11 mouse cellular contexts compared by ENCODE assay signal in genomic region chr1:193301216-193302092, GRCm38 (mm10). TPM values are rescaled to one million over a fixed set of nuclear protein-coding genes. Genes with fewer than 3 reads are reported as not detected.
A peak's percentile ranks its signal among the peaks of the same experiment; 100 is the strongest.
DNase-seq lines count a peak whose midpoint lies in the region; ATAC-seq and TF ChIP-seq lines count a peak whose summit lies in the region.
"Had no signal": no experiment of that assay in that cellular context is flagged by ENCODE, and none has a peak within 500 bp of the region (broad histone marks: within the 10 kb centered on the region; RNA-seq: fewer than 3 reads in every experiment).

No protein-coding gene starts in this region.

- no peak for TF ChIP-seq EP300 in heart, postnatal 0 days (IDR thresholded peaks at IDR 0.05; ENCODE audit: low read depth)

- no peak overlapping the region for H3K27ac ChIP-seq in heart, postnatal 0 days (ENCODE audit: low read depth)
- 0 out of 2 replicates have a peak overlapping the region, but pooled peaks have one; percentile 12 for H3K27ac ChIP-seq in limb, embryonic 10.5 days
- peak overlapping the region; percentile 86 for H3K27ac ChIP-seq in stomach, embryonic 16.5 days (ENCODE audit: low read length)

- WGBS in heart, postnatal 0 days: 51% methylated on average over 6 of the region's 6 CpGs
- WGBS in limb, embryonic 10.5 days: 59% methylated on average over 6 of the region's 6 CpGs
- 48% methylated on average over 6 of the region's 6 CpGs for WGBS in stomach, embryonic 16.5 days

- ATAC-seq in heart, postnatal 0 days (ENCODE audit: insufficient read depth, low read depth): peak; percentile 49; the same call in 1 of the 2 replicates
- ATAC-seq in stomach, embryonic 16.5 days (ENCODE audit: insufficient read depth, low FRiP score): peak; percentile 92

- H3K27me3 ChIP-seq in heart, postnatal 0 days (ENCODE audit: control insufficient read depth, insufficient read depth, low read length): no peaks in the 10 kb centered on the region
- H3K27me3 ChIP-seq in limb, embryonic 10.5 days (ENCODE audit: low read depth, poor library complexity, severe bottlenecking): 0 out of 2 replicates have a peak, but pooled peaks cover 6% of the 10 kb centered on the region
- H3K27me3 ChIP-seq in stomach, embryonic 16.5 days (ENCODE audit: control insufficient read depth, insufficient read depth, low read length): no peaks in the 10 kb centered on the region
- H3K27me3 ChIP-seq: CH12.LX had no signal

- H3K9me3 ChIP-seq in heart, postnatal 0 days (replicated peaks; ENCODE audit: control insufficient read depth, low read length): no peaks in the 10 kb centered on the region
- no peaks in the 10 kb centered on the region for H3K9me3 ChIP-seq in limb, embryonic 10.5 days (replicated peaks)
- H3K9me3 ChIP-seq in stomach, embryonic 16.5 days (replicated peaks; ENCODE audit: control insufficient read depth, low read length): no peaks in the 10 kb centered on the region

- H3K4me3 ChIP-seq in heart, postnatal 0 days (ENCODE audit: low read depth, low read length): no peak overlapping the region
- no peak overlapping the region for H3K4me3 ChIP-seq in limb, embryonic 10.5 days
- H3K4me3 ChIP-seq in stomach, embryonic 16.5 days (replicated peaks; ENCODE audit: low read length): peak overlapping the region; percentile 35

- H3K36me3 ChIP-seq in heart, postnatal 0 days (replicated peaks; ENCODE audit: control insufficient read depth, insufficient read depth, low read length): no peaks in the 10 kb centered on the region
- no peaks in the 10 kb centered on the region for H3K36me3 ChIP-seq in limb, embryonic 10.5 days
- H3K36me3 ChIP-seq in stomach, embryonic 16.5 days (ENCODE audit: control insufficient read depth, insufficient read depth, low read length): no peaks in the 10 kb centered on the region

- no peak for DNase-seq in heart, postnatal 0 days (ENCODE audit: low spot score)
- no peak for DNase-seq in heart, adult 9 months (ENCODE audit: low spot score in 2 of 2)
- DNase-seq in brain, adult 2 months (ENCODE audit: low read depth, low spot score): peak; percentile 80
- DNase-seq in limb, embryonic 10.5 days (ENCODE audit: low spot score): no peak
- no peak for DNase-seq in c-Kit-positive CD71-positive TER-119-positive erythroid progenitor cells, embryonic 14.5 days (ENCODE audit: low spot score)
- no peak for DNase-seq in spleen, adult 18-20 months
- no peak for DNase-seq in T-cell, adult 2 months (ENCODE audit: low spot score)
- DNase-seq: gastrocnemius, postnatal 14 days; right cerebral cortex, adult 18-20 months had no signal

- H3K4me2 ChIP-seq in heart, postnatal 0 days (ENCODE audit: low read depth, low read length): no peak overlapping the region
- peak overlapping the region; percentile 39 for H3K4me2 ChIP-seq in stomach, embryonic 16.5 days (ENCODE audit: low read depth, low read length)

- TF ChIP-seq CTCF in heart, postnatal 0 days (IDR thresholded peaks at IDR 0.05; ENCODE audit: low read depth): no peak

- no peak overlapping the region for H3K9ac ChIP-seq in heart, postnatal 0 days (replicated peaks; ENCODE audit: low read depth, low read length)
- H3K9ac ChIP-seq in stomach, embryonic 16.5 days (ENCODE audit: low read length): peak overlapping the region; percentile 59

- no peaks in the 10 kb centered on the region for H3K4me1 ChIP-seq in heart, postnatal 0 days (ENCODE audit: control insufficient read depth, insufficient read depth)
- peaks cover 25% of the 10 kb centered on the region for H3K4me1 ChIP-seq in limb, embryonic 10.5 days
- peaks cover 7% of the 10 kb centered on the region; the same call in 1 of the 2 replicates for H3K4me1 ChIP-seq in stomach, embryonic 16.5 days (ENCODE audit: control insufficient read depth, insufficient read depth, low read length)

RNA-seq across cellular contexts. Expression of gene G0s2, which starts 28.4 kb away (rescaled TPM):
- total RNA-seq in heart, postnatal 0 days (2014; rRNA removed; ENCODE audit: low replicate concordance): 71.1 and 122 TPM in 2 replicates
- 92.2 and 93.3 TPM in 2 replicates for polyA plus RNA-seq in heart, postnatal 0 days (2015; fragmentation: Nextera tagmentation; extraction: Ambion mirVana)
- polyA plus RNA-seq in limb, embryonic 10.5 days (2016; fragmentation: Nextera tagmentation; extraction: Ambion mirVana): 4.6 and 6.3 TPM in 2 replicates
- 36.5 and 46.7 TPM in 2 replicates for polyA plus RNA-seq in stomach, embryonic 16.5 days (2015; fragmentation: Nextera tagmentation; extraction: Ambion mirVana)
- total RNA-seq: CH12.LX had no signal

RNA-seq across cellular contexts. Expression of gene Hsd11b1, which starts 37.6 kb away (rescaled TPM):
- 7.3 and 12.7 TPM in 2 replicates for total RNA-seq in heart, postnatal 0 days (2014; rRNA removed; ENCODE audit: low replicate concordance)
- 1.6 and 1.9 TPM in 2 replicates for polyA plus RNA-seq in heart, postnatal 0 days (2015; fragmentation: Nextera tagmentation; extraction: Ambion mirVana)
- polyA plus RNA-seq in limb, embryonic 10.5 days (2016; fragmentation: Nextera tagmentation; extraction: Ambion mirVana): not detected in 2 replicates
- polyA plus RNA-seq in stomach, embryonic 16.5 days (2015; fragmentation: Nextera tagmentation; extraction: Ambion mirVana): 2.1 and 3.0 TPM in 2 replicates
